Mouse (Mus musculus): ENCODE results near the gene Pdlim5.

DNA sequence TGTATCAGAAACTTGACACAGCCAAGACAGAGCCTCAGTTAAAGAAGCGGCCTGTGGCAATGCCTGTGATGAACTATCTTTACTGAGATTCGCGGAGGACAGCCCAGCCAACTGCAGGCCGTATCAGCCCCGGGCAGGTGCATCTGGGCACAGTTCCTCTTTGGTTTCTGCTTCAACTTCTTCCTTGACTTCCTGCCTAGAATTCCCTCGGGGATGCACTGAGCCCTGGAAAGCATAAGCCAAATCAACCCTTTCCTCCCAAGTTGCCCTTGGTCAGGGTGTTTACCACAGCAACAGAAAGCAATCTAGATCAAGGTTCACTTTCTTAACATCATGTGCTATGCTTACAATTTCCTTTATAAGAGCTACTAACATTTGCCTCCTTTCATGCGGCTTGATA is 101.9 kb downstream of the Pdlim5 start:
- no peak for TF ChIP-seq CTCF (IDR thresholded peaks at IDR 0.05)
- TF ChIP-seq POLR2A (IDR thresholded peaks at IDR 0.05; ENCODE audit: insufficient read depth, low read depth, low read length): no peak
- TF ChIP-seq EP300 (IDR thresholded peaks at IDR 0.05; ENCODE audit: insufficient read depth, low read depth, low read length): no peak
